Mouse (Mus musculus): Measurements from ENCODE around the gene Bean1. TPM values are rescaled to one million over a fixed set of nuclear protein-coding genes. Genes with fewer than 3 reads are reported as not detected.

The Bean1 gene
- polyA plus RNA-seq, 1 experiment from 2014 or later: 0.06 TPM

- Histone ChIP-seq H3K9me3 (replicated peaks) (no peaks in the 10 kb centered on the region), H3K36me3 (replicated peaks) (no peaks in the 10 kb centered on the region), H3K4me1 (replicated peaks) (no peaks in the 10 kb centered on the region), H3K4me2 (no peak overlapping the region), H3K27me3 (peaks cover 35% of the 10 kb centered on the region), H3K4me3 (replicated peaks) (no peak overlapping the region), H3K9ac (no peak overlapping the region), H3K27ac (replicated peaks) (no peak overlapping the region)
- no peak for ATAC-seq (ENCODE audit: insufficient read depth)
- 20% methylated on average over 8 of the region's 8 CpGs for WGBS (ENCODE audit: insufficient replicate concordance)
These were observed 5.7 kb downstream of the Bean1 start for GRCm38 (mm10) chr8:104175848-104176527.

- no peak overlapping the region for H3K9ac ChIP-seq
- H3K4me3 ChIP-seq (replicated peaks): no peak overlapping the region
- no peak for ATAC-seq (ENCODE audit: insufficient read depth)
- H3K27me3 ChIP-seq: peaks cover 24% of the 10 kb centered on the region
- no peaks in the 10 kb centered on the region for H3K4me1 ChIP-seq (replicated peaks)
- H3K9me3 ChIP-seq (replicated peaks): no peaks in the 10 kb centered on the region
- WGBS (ENCODE audit: insufficient replicate concordance): 77% methylated on average over 4 of the region's 4 CpGs
- H3K27ac ChIP-seq (replicated peaks): no peak overlapping the region
- H3K36me3 ChIP-seq (replicated peaks): no peaks in the 10 kb centered on the region
- no peak overlapping the region for H3K4me2 ChIP-seq
These were observed 6.8 kb downstream of the Bean1 start for GRCm38 (mm10) chr8:104177054-104177453.

DNA sequence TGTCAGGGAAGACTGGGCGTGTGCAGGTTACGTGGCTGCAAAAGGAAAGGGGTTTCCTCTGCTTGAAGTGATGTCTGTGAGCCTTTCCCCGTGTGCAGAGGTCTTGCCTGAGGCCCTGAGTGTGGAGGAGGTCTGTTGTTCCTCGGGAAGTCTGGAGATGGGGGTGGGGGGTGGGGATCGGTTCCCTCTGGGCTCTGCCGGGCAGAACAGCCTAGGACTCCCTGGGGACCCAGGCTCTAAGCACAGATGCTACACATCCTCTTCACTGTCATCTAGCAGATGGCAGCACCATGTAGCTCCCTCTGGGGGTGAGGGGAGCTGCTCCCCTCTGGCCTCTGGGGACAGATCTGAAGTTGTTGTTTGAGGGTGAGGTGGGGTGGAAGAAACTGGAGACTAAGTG, 14.7 kb downstream of the Bean1 start:
- no peak overlapping the region for H3K27ac ChIP-seq (replicated peaks)

DNA sequence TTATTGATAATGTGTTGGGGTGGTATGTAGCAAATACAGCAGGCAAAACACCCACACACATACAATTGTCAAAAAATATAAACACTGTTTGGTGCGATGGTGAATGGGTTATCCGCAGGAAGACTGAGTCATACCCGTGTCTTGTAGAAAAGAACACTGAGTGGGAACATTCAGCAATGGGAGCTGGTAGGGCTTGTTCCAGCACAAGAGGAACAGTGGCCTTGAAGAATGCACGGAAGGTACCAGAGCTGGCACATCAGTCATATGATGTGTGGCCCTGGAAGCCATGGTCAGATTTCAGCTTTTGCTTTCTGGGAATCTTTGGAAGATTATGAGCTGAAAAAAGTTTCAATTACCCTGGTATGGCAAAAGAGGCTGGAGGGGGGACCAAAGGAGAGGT, 16.6 kb downstream of the Bean1 start:
- Histone ChIP-seq H3K9ac (no peak overlapping the region), H3K27me3 (no peaks in the 10 kb centered on the region), H3K4me1 (replicated peaks) (no peaks in the 10 kb centered on the region), H3K4me2 (no peak overlapping the region), H3K4me3 (replicated peaks) (no peak overlapping the region), H3K27ac (replicated peaks) (no peak overlapping the region), H3K9me3 (replicated peaks) (no peaks in the 10 kb centered on the region), H3K36me3 (replicated peaks) (no peaks in the 10 kb centered on the region)
- 67% methylated on average over 4 of the region's 4 CpGs for WGBS (ENCODE audit: insufficient replicate concordance)
- ATAC-seq (ENCODE audit: insufficient read depth): no peak

More for the DNA sequence above, 14.7 kb downstream of the Bean1 start:
- no peak for ATAC-seq (ENCODE audit: insufficient read depth)
- H3K9me3 ChIP-seq (replicated peaks): no peaks in the 10 kb centered on the region
- H3K4me3 ChIP-seq (replicated peaks): no peak overlapping the region
- H3K9ac ChIP-seq: no peak overlapping the region
- no peaks in the 10 kb centered on the region for H3K27me3 ChIP-seq
- H3K4me2 ChIP-seq: no peak overlapping the region
- no peaks in the 10 kb centered on the region for H3K36me3 ChIP-seq (replicated peaks)
- 40% methylated on average over 6 of the region's 6 CpGs for WGBS (ENCODE audit: insufficient replicate concordance)
- H3K4me1 ChIP-seq (replicated peaks): no peaks in the 10 kb centered on the region

DNA sequence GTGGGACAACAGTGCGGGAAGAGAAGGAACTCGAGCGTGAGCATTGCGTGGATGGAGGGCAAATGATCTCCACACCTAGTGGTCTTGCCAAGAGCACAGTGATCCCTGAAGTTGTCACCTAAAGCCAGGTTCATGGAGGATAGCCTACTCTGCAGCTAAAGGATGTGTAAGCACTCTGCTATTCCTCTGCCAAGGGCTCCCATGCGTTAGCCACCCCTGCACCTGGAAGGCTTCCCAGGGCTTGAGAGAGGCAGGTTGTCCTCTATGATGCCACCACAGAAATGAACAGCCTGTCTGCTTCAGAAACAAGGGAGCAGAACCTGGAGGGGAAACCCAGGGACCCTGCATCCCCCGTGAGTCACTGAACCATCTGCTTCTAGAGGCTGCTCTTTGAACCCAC, 17.4 kb downstream of the Bean1 start:
- Histone ChIP-seq H3K36me3 (replicated peaks) (no peaks in the 10 kb centered on the region), H3K4me1 (replicated peaks) (no peaks in the 10 kb centered on the region), H3K27ac (replicated peaks) (no peak overlapping the region), H3K4me2 (no peak overlapping the region), H3K27me3 (no peaks in the 10 kb centered on the region), H3K9ac (no peak overlapping the region), H3K4me3 (replicated peaks) (no peak overlapping the region), H3K9me3 (replicated peaks) (no peaks in the 10 kb centered on the region)
- WGBS (ENCODE audit: insufficient replicate concordance): 75% methylated on average over 6 of the region's 6 CpGs
- ATAC-seq (ENCODE audit: insufficient read depth): no peak

DNA sequence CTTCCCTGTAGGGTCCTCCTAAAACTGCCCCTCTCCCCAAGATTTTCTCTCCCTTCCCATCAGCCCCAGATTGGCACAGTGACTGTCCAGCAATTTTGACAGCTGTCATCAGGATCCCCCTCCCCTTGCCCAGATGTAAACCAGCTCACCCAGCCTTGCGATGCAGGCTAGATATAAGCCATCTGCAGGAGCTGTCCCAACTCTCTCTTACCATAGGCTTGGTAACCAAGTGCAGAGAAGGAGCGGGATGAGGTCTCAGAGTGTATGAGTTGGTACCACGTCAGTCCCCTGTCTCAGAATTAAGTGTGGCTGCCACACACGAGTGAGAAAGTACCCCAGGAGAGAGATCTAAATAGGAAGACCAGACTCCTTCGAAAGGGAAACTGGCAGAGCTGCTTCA, 18.2 kb downstream of the Bean1 start:
- no peaks in the 10 kb centered on the region for H3K27me3 ChIP-seq
- WGBS (ENCODE audit: insufficient replicate concordance): 54% methylated on average over 5 of the region's 5 CpGs
- no peak overlapping the region for H3K9ac ChIP-seq
- no peak overlapping the region for H3K4me3 ChIP-seq (replicated peaks)
- no peak overlapping the region for H3K27ac ChIP-seq (replicated peaks)
- ATAC-seq (ENCODE audit: insufficient read depth): no peak
- no peaks in the 10 kb centered on the region for H3K4me1 ChIP-seq (replicated peaks)
- no peaks in the 10 kb centered on the region for H3K36me3 ChIP-seq (replicated peaks)
- no peaks in the 10 kb centered on the region for H3K9me3 ChIP-seq (replicated peaks)
- H3K4me2 ChIP-seq: no peak overlapping the region

GRCm38 (mm10) chr8:104190777-104191468, 20.7 kb downstream of the Bean1 start:
- H3K4me2 ChIP-seq: no peak overlapping the region
- WGBS (ENCODE audit: insufficient replicate concordance): 52% methylated on average over 6 of the region's 6 CpGs

DNA sequence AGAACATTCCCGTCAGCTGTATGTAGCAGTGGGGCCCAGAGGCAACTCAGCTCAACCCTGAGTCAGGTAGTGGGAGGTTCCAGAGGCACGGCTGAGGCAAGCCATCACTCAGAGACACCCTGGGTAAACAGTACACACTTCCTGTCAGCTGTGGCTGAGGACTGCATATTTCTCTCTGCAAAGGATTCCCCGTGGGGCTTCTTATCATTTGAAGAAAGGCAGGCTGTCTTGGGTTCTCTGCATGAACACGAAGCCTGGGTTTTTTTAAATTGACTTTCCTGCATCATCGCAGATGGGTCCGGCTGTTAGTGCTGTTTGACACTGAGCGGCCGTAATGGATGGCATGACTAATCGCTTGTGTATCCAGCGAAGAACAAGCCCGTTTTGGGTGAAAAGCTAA, 21.3 kb downstream of the Bean1 start:
- no peaks in the 10 kb centered on the region for H3K27me3 ChIP-seq
- no peak overlapping the region for H3K9ac ChIP-seq
- no peaks in the 10 kb centered on the region for H3K9me3 ChIP-seq (replicated peaks)
- ATAC-seq (ENCODE audit: insufficient read depth): no peak
- no peaks in the 10 kb centered on the region for H3K4me1 ChIP-seq (replicated peaks)
- no peak overlapping the region for H3K4me2 ChIP-seq
- H3K27ac ChIP-seq (replicated peaks): no peak overlapping the region
- no peak overlapping the region for H3K4me3 ChIP-seq (replicated peaks)
- no peaks in the 10 kb centered on the region for H3K36me3 ChIP-seq (replicated peaks)
- 29% methylated on average over 11 of the region's 11 CpGs for WGBS (ENCODE audit: insufficient replicate concordance)

More at GRCm38 (mm10) chr8:104190777-104191468, 20.7 kb downstream of the Bean1 start:
- no peaks in the 10 kb centered on the region for H3K9me3 ChIP-seq (replicated peaks)
- H3K4me1 ChIP-seq (replicated peaks): no peaks in the 10 kb centered on the region
- no peaks in the 10 kb centered on the region for H3K36me3 ChIP-seq (replicated peaks)
- H3K27ac ChIP-seq (replicated peaks): no peak overlapping the region
- no peaks in the 10 kb centered on the region for H3K27me3 ChIP-seq
- ATAC-seq (ENCODE audit: insufficient read depth): no peak
- no peak overlapping the region for H3K4me3 ChIP-seq (replicated peaks)
- no peak overlapping the region for H3K9ac ChIP-seq

GRCm38 (mm10) chr8:104199802-104200201, 29.6 kb downstream of the Bean1 start:
- H3K9ac ChIP-seq: no peak overlapping the region
- no peak for ATAC-seq (ENCODE audit: insufficient read depth)
- H3K27me3 ChIP-seq: no peaks in the 10 kb centered on the region
- WGBS (ENCODE audit: insufficient replicate concordance): 10% methylated on average over 5 of the region's 5 CpGs
- H3K4me2 ChIP-seq: no peak overlapping the region
- H3K36me3 ChIP-seq (replicated peaks): no peaks in the 10 kb centered on the region
- H3K4me1 ChIP-seq (replicated peaks): no peaks in the 10 kb centered on the region
- no peak overlapping the region for H3K27ac ChIP-seq (replicated peaks)
- no peak overlapping the region for H3K4me3 ChIP-seq (replicated peaks)
- H3K9me3 ChIP-seq (replicated peaks): no peaks in the 10 kb centered on the region

DNA sequence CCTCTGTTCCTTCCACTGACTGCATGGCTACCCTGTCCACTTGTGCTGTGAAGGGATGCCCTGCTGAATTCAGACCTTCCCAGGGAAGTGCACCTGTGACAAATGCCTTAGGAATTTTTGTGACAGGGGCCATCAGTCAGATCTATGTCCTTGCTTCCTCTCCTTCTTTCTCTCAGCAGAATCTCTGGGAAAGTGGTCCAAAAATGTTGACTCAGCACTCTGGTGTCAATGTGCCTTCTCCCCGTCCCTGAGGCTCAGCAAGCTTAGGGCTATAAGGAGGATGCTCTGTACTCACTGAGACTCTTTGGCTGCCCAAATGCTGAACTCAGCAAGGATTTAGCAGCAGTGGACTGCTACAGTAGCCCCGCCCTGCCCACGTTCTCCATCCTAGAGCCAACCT, 31.4 kb downstream of the Bean1 start:
- H3K4me1 ChIP-seq (replicated peaks): no peaks in the 10 kb centered on the region
- no peak overlapping the region for H3K9ac ChIP-seq
- H3K4me2 ChIP-seq: no peak overlapping the region
- WGBS (ENCODE audit: insufficient replicate concordance): 47% methylated on average over 3 of the region's 3 CpGs
- no peak overlapping the region for H3K27ac ChIP-seq (replicated peaks)
- no peaks in the 10 kb centered on the region for H3K36me3 ChIP-seq (replicated peaks)
- ATAC-seq (ENCODE audit: insufficient read depth): no peak
- H3K4me3 ChIP-seq (replicated peaks): no peak overlapping the region
- no peaks in the 10 kb centered on the region for H3K27me3 ChIP-seq
- no peaks in the 10 kb centered on the region for H3K9me3 ChIP-seq (replicated peaks)

- no peak overlapping the region for H3K4me3 ChIP-seq (replicated peaks)
- H3K27ac ChIP-seq (replicated peaks): no peak overlapping the region
- no peak for ATAC-seq (ENCODE audit: insufficient read depth)
- no peaks in the 10 kb centered on the region for H3K27me3 ChIP-seq
- H3K9me3 ChIP-seq (replicated peaks): no peaks in the 10 kb centered on the region
- no peak overlapping the region for H3K9ac ChIP-seq
- H3K4me2 ChIP-seq: no peak overlapping the region
- WGBS (ENCODE audit: insufficient replicate concordance): 64% methylated on average over 4 of the region's 4 CpGs
- H3K4me1 ChIP-seq (replicated peaks): no peaks in the 10 kb centered on the region
- no peaks in the 10 kb centered on the region for H3K36me3 ChIP-seq (replicated peaks)
These were observed 32.1 kb downstream of the Bean1 start for GRCm38 (mm10) chr8:104202320-104202719.
